Mouse (Mus musculus) ES-E14 (cell line): ENCODE results near the gene Slc15a4.

Experiments
- CHD2 ChIP-seq: IDR thresholded peaks from 2 replicates; pipeline ENCODE4 v1.6.1; 2014; ENCODE audit warnings: mild to moderate bottlenecking, low read depth, low read length, inconsistent platforms
- HCFC1 ChIP-seq: IDR thresholded peaks from 2 replicates; pipeline ENCODE4 v1.6.1; 2012; ENCODE audit warnings: low read length, inconsistent platforms, borderline replicate concordance; ENCODE audit not compliant: insufficient read depth
- MAFK ChIP-seq: IDR thresholded peaks from 2 replicates; pipeline ENCODE4 v1.6.1; 2014; ENCODE audit warnings: mild to moderate bottlenecking, low read depth, low read length, inconsistent platforms; ENCODE audit not compliant: insufficient read depth

DNA sequence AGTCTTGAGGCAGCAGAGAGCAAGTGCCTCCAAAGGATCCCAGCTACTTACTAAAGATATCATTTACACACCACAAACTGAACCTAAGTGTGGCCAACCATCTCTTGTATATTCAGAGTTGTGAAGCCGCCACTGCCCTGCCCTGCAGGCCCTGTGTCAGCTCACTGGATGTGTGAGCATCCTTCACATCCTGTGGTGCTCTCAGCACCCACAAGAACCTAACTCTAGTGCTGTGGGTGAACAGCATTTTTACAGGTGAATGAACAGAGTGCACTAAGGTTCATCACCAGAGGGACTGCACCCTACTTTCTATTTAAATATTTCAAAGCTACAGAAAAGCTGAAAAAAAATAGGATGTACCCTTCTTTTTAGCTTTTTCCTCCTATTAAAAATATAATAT is 20.8 kb downstream of the Slc15a4 start:
- TF ChIP-seq HCFC1 (no peak), CHD2 (no peak), MAFK (no peak)
